Mouse (Mus musculus) neural tube, embryonic 11.5 days (tissue): ENCODE data around the gene Pih1h3b. TPM values are rescaled to one million over a fixed set of nuclear protein-coding genes. Genes with fewer than 3 reads are reported as not detected.

Experiments used
- ATAC-seq: fragments of 200-750 bp; cut with Nextera tagmentation; 2 replicates; pipeline ENCODE4 v1.8.0; 2017; ENCODE audit warnings: moderate number of reproducible peaks, mild to moderate bottlenecking, moderate TSS enrichment, moderate library complexity; ENCODE audit not compliant: insufficient read depth, low FRiP score, low TSS enrichment
- DNase-seq: peaks from one replicate; pipeline ENCODE4 v3.0.0-alpha.2; 2015; ENCODE audit warnings: low spot score
- H3K27ac ChIP-seq: fragments of 300-500 bp; sonication (generic); 2 replicates; pipeline ENCODE4 v1.5.1; 2014; ENCODE audit warnings: low read depth, mild to moderate bottlenecking, low read length
- H3K27me3 ChIP-seq: fragments of 300-500 bp; sonication (generic); 2 replicates; pipeline ENCODE4 v1.6.1; 2014; ENCODE audit warnings: mild to moderate bottlenecking, low read length, mixed read lengths; ENCODE audit not compliant: control insufficient read depth, insufficient read depth
- H3K36me3 ChIP-seq: fragments of 300-500 bp; sonication (generic); 2 replicates; pipeline ENCODE4 v1.6.1; 2014; ENCODE audit warnings: mild to moderate bottlenecking, low read length, moderate library complexity, mixed read lengths; ENCODE audit not compliant: control insufficient read depth, insufficient read depth
- H3K4me1 ChIP-seq: fragments of 300-500 bp; sonication (generic); 2 replicates; pipeline ENCODE4 v1.6.1; 2014; ENCODE audit warnings: low read length, mixed read lengths; ENCODE audit not compliant: control insufficient read depth, insufficient read depth
- H3K4me2 ChIP-seq: fragments of 300-500 bp; sonication (generic); 2 replicates; pipeline ENCODE4 v1.6.1; 2014; ENCODE audit warnings: low read depth, mild to moderate bottlenecking, moderate library complexity
- H3K4me3 ChIP-seq: fragments of 300-500 bp; sonication (generic); 2 replicates; pipeline ENCODE4 v1.5.1; 2014; ENCODE audit warnings: low read depth, low read length
- H3K9ac ChIP-seq: fragments of 300-500 bp; sonication (generic); 2 replicates; pipeline ENCODE4 v1.6.1; 2014; ENCODE audit warnings: mild to moderate bottlenecking, low read length
- H3K9me3 ChIP-seq: fragments of 300-500 bp; sonication (generic); 2 replicates; pipeline ENCODE4 v1.6.1; 2016; ENCODE audit warnings: low read length; ENCODE audit not compliant: control insufficient read depth
- WGBS: fragments of 180-500 bp; shearing (Covaris S2); extraction: QIAGEN DNeasy Blood & Tissue Kit; methylation state at CpG from one replicate; pipeline ENCODE4 v1.1.7; 2014; 5-methylcytosine and 5-hydroxymethylcytosine counted together
- polyA plus RNA-seq: library from polyadenylated mRNA; unstranded; fragments of >200 nt; fragmentation: Nextera tagmentation; extraction: Ambion mirVana; gene quantifications from 2 replicates; pipeline ENCODE4 v1.2.1, GENCODE M21; 2014

Gene Pih1h3b
- polyA plus RNA-seq: not detected in 2 replicates

DNA sequence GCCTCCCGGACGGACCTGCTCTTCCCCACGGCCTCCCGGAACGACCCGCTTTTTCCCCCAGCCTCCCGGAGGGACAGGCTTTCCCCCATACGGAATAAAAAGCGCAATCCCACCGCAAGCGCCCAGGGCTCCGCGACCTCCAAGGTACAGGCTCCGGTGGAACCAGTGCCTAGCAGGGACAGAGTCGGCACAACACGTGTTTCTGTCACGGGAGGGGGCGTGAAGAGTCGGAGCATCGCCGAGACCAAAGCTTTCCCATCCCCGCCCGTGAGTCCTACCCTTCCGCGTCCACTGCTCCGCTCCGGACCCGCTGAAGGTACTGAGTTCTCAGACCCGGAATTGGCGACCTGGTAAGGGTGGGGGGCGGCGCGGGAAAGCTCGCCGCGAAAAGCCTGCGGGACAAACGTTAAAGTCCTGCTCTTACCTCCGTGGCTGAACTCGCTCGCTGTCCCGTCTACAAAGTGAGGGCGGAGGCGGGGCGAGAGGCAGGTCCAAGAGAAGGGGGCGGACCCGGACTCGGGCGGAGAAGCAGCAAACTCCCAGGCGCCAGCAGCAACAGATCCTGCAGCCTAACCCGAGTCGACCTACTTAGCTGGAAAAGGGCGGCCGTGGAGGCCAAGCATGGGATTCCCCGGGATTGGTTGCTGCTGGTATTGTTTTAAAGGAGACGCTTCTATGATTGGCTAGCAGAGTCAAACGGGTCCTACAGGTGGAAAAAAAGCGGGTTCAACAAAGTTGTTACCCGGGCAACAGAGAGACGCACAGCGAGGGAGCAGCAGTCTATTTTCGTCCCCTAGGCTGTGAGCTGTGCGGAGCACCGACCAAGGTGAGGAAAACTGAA lies at the start of gene Pih1h3b, which contains the start of gene Nup62cl:
Gene Pih1h3b, plus strand, starts transcription at position 745 of the 841 bp plus-strand sequence.
Gene Nup62cl, minus strand, starts transcription at position 578 of the 841 bp plus-strand sequence.
- Histone ChIP-seq H3K9ac (no peak within 1 kb of the TSS), H3K27ac (no peak within 1 kb of the TSS), H3K9me3 (no peaks in the 10 kb centered on the region), H3K4me2 (peak within 1 kb of the TSS; percentile 48), H3K4me3 (peak within 1 kb of the TSS; percentile 29), H3K36me3 (no peaks in the 10 kb centered on the region), H3K4me1 (no peaks in the 10 kb centered on the region), H3K27me3 (peaks cover 18% of the 10 kb centered on the region)
- peak; percentile 68 for ATAC-seq
- peak; percentile 59 for DNase-seq
- 22% methylated on average over 59 of the region's 64 CpGs for WGBS

DNA sequence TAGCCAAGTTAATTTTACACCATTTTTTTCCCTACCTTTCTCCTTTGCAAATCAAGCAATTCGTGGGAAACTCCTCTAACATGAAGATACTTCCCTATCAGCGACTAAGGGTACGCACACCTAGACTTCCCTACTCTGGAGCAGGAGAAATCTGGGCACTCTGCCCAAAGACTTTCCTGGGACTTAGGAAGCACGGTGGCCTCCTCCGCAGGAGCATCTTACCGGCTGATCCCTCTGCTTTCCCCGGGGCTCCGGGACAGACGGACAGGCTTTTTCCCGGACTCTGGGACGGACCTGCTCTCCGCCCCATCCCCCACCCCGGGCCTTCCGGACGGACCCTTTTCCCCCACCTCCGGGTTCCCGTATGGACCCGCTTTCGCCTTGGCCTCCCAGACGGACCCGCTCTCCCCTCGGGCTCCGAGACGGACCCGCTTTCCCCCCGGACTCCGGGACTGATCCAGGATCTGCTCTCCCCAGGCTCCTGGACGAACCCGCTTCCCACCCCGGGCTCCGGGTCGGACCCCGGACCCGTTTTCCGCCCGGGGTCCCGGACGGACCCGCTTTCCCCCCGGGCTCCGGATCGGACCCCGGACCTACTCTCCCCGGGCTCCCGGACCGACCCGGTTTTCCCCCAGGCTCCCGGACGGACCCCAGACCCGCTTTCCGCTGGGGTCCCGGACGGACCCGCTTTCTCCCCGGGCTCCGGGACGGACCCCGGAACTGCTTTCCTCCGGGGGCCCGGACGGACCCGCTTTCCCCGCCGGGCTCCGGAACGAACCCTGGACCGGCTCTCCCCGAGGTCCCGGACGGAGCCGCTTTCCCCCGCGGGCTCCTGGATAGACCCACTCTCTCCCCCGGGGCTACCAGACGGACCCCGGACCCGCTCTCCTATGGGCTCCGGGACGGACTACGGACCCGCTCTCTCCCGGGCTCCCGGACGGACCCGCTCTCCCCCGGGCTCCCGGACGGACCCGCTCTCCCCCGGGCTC lies 1.5 kb upstream of the Pih1h3b start:
- no peaks in the 10 kb centered on the region for H3K36me3 ChIP-seq
- H3K4me1 ChIP-seq: no peaks in the 10 kb centered on the region
- H3K27me3 ChIP-seq: peaks cover 18% of the 10 kb centered on the region
- DNase-seq (peak; percentile 18), ATAC-seq (no peak)
- peak overlapping the region; percentile 29 for H3K4me3 ChIP-seq
- no peaks in the 10 kb centered on the region for H3K9me3 ChIP-seq
- H3K27ac ChIP-seq: no peak overlapping the region
- WGBS: 19% methylated on average over 54 of the region's 90 CpGs
- H3K9ac ChIP-seq: no peak overlapping the region
- peak overlapping the region; percentile 48 for H3K4me2 ChIP-seq

DNA sequence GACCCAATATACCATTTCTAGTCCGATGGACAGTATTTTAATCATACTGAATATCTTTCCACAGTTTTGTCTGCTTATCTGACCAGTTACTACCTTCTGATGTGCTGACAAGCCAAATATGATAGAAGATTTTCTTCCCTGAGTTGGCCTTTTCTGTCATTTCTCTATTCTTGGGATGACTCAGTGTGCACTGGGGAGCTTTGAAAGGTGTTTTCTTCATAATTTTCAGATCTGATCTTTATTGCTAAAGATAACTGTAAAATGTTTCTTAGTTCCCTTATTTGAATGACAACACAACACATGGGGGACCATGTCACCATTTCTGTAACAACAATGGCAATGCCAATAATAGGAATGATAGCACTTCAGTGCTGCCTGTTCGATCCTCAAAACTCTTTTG lies 19.9 kb downstream of the Pih1h3b start:
- Histone ChIP-seq H3K9me3 (no peaks in the 10 kb centered on the region), H3K4me3 (no peak overlapping the region), H3K27me3 (no peaks in the 10 kb centered on the region), H3K9ac (no peak overlapping the region), H3K36me3 (no peaks in the 10 kb centered on the region), H3K4me1 (no peaks in the 10 kb centered on the region), H3K27ac (no peak overlapping the region), H3K4me2 (no peak overlapping the region)
- no peak for DNase-seq
- ATAC-seq: no peak
- WGBS: 87% methylated on average over 2 of the region's 2 CpGs

DNA sequence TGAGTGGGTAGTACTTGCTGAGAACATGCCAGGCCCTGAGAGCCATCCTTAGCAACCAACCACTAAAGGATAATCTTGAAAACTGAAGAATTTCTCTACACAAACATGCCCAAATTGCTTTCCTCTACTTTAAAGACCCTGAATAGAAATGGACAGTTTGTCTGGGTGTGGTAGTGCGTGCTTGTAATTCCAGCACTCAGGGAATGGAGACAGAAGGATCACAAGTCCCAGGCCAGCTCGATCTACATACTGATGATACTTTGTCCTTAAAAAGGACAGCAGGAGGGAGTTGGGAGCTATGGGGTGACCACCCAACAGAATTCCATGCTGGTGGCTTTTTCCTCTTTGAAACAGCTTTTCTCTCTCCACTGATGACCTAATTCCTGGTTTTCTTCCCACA lies 31.4 kb downstream of the Pih1h3b start:
- H3K4me1 ChIP-seq: no peaks in the 10 kb centered on the region
- H3K27me3 ChIP-seq: no peaks in the 10 kb centered on the region
- no peak overlapping the region for H3K4me3 ChIP-seq
- WGBS: 83% methylated on average over 2 of the region's 2 CpGs
- H3K9me3 ChIP-seq: no peaks in the 10 kb centered on the region
- H3K4me2 ChIP-seq: no peak overlapping the region
- DNase-seq: no peak
- ATAC-seq: no peak
- no peak overlapping the region for H3K9ac ChIP-seq
- H3K36me3 ChIP-seq: no peaks in the 10 kb centered on the region
- no peak overlapping the region for H3K27ac ChIP-seq

Other genes starting within 250 kb of the Pih1h3b start
- 8.8 and 12.8 TPM in 2 replicates for gene Morc4, start 191.2 kb upstream of the Pih1h3b start, polyA plus RNA-seq
- 8.7 and 9.4 TPM in 2 replicates for gene Rbm41, start 64.3 kb upstream of the Pih1h3b start, polyA plus RNA-seq
- gene Nup62cl, start 167 bp upstream of the Pih1h3b start, polyA plus RNA-seq: 3.7 and 5.8 TPM in 2 replicates